Mouse (Mus musculus): ENCODE measurements around the gene Ganc.
A peak's percentile ranks its signal among the peaks of the same experiment; 100 is the strongest.

The Ganc gene

DNA sequence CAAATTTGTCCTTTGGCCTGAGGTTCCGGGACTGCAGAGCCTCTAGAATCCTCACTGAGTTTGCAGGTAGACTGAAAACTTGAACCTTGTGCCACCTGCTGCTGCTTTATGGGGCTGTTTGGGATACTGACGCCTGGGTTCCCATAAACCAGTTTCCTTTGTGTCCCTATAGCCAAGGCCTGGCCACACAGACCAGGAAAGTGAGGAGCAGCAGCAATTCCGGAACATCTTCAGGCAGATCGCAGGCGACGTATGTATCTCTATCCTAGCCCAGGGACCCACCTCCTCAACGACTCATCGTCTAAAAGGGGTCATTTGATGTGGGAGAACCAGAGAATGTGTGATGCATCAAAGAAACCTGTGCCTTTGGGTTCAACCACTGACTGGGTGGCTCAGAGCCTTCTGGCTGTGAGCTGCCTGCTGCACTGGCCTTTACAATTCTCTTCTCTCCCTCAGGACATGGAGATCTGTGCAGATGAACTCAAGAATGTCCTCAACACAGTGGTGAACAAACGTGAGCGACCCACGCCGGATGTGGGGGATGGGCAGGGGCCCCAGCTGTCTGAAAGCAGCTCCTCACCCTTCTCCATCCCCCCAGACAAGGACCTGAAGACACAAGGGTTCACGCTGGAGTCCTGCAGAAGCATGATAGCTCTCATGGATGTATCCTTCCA, 98.4 kb downstream of the Ganc start:
- no peak for DNase-seq (ENCODE audit: low spot score)

DNA sequence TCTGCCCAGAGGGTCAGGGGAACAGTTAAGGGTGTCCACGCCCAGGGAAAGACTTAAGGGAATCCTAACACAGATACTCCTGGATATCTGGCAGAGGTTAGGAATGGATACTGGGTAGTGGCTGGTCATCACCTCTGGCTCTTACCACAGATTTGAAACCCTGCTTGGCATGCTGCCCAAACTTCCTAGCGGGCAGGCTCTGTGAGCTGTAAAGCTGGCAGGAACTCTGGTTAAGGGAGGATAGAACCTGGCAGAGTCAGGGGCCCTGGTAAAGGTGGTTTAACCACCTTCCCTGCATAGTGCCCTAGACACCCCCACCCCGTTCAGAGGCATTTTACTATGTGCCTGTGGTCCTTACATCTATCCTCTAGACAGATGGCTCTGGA, 98.9 kb downstream of the Ganc start:
- peak; percentile 67 for DNase-seq (ENCODE audit: low spot score)

DNA sequence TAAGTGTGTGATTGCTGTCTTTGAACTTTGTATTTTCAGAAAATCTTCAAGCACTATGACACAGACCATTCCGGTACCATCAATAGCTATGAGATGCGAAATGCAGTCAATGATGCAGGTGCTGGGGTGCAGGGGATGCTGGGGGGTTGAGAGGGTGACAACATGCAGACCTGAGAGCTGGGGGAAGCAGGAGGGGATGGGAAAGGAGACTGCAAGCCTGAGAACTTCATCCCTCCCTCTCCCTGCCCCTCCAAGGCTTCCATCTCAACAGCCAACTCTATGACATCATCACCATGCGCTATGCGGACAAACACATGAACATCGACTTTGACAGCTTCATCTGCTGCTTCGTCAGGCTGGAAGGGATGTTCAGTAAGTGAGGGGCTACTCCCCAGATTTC, 99.4 kb downstream of the Ganc start:
- DNase-seq (ENCODE audit: low spot score): no peak

DNA sequence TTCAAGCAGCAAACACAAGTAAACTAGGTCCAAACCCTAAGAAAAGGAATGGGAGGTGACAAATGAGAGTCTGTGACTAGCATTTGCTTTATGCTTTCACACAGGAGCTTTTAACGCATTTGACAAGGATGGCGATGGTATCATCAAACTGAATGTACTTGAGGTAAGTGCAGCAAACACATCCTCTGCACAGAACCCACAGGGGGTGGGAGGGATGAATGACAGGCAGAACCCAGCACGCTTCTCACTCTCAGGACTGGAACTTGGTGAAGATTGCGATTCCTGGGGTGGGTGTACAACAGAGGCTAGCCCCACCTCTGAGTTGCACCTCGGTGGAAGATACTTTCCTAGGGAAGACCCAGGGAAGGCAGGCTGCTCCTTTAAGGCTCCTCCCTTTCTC, 100.3 kb downstream of the Ganc start:
- no peak for DNase-seq (ENCODE audit: low spot score)

Data from adipocyte (in vitro differentiated cells).